Mouse (Mus musculus) embryonic facial prominence, embryonic 14.5 days (tissue): ENCODE results near the gene Ogdh. TPM values are rescaled to one million over a fixed set of nuclear protein-coding genes. Genes with fewer than 3 reads are reported as not detected.
"Not testable (repeated sequence)": the region's sequence is repeated elsewhere in the genome, so short reads cannot be mapped to it uniquely, and the experiment has no call there.

Experiments
- ATAC-seq: fragments of 200-750 bp; cut with Nextera tagmentation; 2 replicates; pipeline ENCODE4 v1.8.0; 2017; ENCODE audit warnings: low read depth, moderate number of reproducible peaks, moderate TSS enrichment
- DNase-seq: peaks from one replicate; pipeline ENCODE4 v3.0.0-alpha.2; 2015; ENCODE audit warnings: low spot score
- H3K27ac ChIP-seq: fragments of 300-500 bp; sonication (generic); replicated peaks from 2 replicates; pipeline ENCODE4 v1.5.1; 2014; ENCODE audit warnings: low read depth, mild to moderate bottlenecking, low read length, moderate library complexity
- H3K27me3 ChIP-seq: fragments of 300-500 bp; sonication (generic); replicated peaks from 2 replicates; pipeline ENCODE4 v1.6.1; 2014; ENCODE audit warnings: low read length; ENCODE audit not compliant: control insufficient read depth, insufficient read depth
- H3K36me3 ChIP-seq: fragments of 300-500 bp; sonication (generic); 2 replicates; pipeline ENCODE4 v1.6.1; 2014; ENCODE audit warnings: low read length, mixed read lengths; ENCODE audit not compliant: control insufficient read depth, insufficient read depth
- H3K4me1 ChIP-seq: fragments of 300-500 bp; sonication (generic); 2 replicates; pipeline ENCODE4 v1.6.1; 2014; ENCODE audit warnings: antibody characterized with exemption, low read length; ENCODE audit not compliant: control insufficient read depth, insufficient read depth
- H3K4me2 ChIP-seq: fragments of 300-500 bp; sonication (generic); 2 replicates; pipeline ENCODE4 v1.6.1; 2014; ENCODE audit warnings: low read depth, mild to moderate bottlenecking, low read length, moderate library complexity, mixed read lengths
- H3K4me3 ChIP-seq: fragments of 300-500 bp; sonication (generic); 2 replicates; pipeline ENCODE4 v1.5.1; 2014; ENCODE audit warnings: low read depth, mild to moderate bottlenecking, low read length
- H3K9ac ChIP-seq: fragments of 300-500 bp; sonication (generic); 2 replicates; pipeline ENCODE4 v1.6.1; 2014; ENCODE audit warnings: low read depth, mild to moderate bottlenecking, low read length, moderate library complexity, mixed read lengths
- H3K9me3 ChIP-seq: fragments of 300-500 bp; sonication (generic); 2 replicates; pipeline ENCODE4 v1.6.1; 2016; ENCODE audit warnings: low read length; ENCODE audit not compliant: control insufficient read depth
- WGBS: fragments of 180-500 bp; shearing (Covaris S2); extraction: QIAGEN DNeasy Blood & Tissue Kit; methylation state at CpG from one replicate; pipeline ENCODE4 v1.1.7; 2014; 5-methylcytosine and 5-hydroxymethylcytosine counted together
- polyA plus RNA-seq: library from polyadenylated mRNA; unstranded; fragments of >200 nt; fragmentation: Nextera tagmentation; extraction: Ambion mirVana; gene quantifications from 2 replicates; pipeline ENCODE4 v1.2.1, GENCODE M21; 2014

Ogdh gene
- polyA plus RNA-seq: 92.5 and 93.8 TPM in 2 replicates

- DNase-seq (peak; percentile 99), ATAC-seq (peak; percentile 98)
- peak within 1 kb of the TSS; percentile 86 for H3K4me3 ChIP-seq
- peak within 1 kb of the TSS; percentile 81 for H3K9ac ChIP-seq
- H3K4me2 ChIP-seq: peak within 1 kb of the TSS; percentile 80
- H3K27ac ChIP-seq: peak within 1 kb of the TSS; percentile 91
- no peaks in the 10 kb centered on the region for H3K36me3 ChIP-seq
- H3K9me3 ChIP-seq: no peaks in the 10 kb centered on the region
- H3K27me3 ChIP-seq: no peaks in the 10 kb centered on the region
- H3K4me1 ChIP-seq: peaks cover 4% of the 10 kb centered on the region; the same call in 1 of the 2 replicates
- WGBS: 0% methylated on average over 34 of the region's 77 CpGs
Measured at GRCm38 (mm10) chr11:6291401-6292115, at the start of gene Ogdh. TSS of gene Ogdh (plus strand) at chr11:6291633.

GRCm38 (mm10) chr11:6244707-6245106, 46.7 kb upstream of the Ogdh start:
- no peak overlapping the region for H3K27ac ChIP-seq
- DNase-seq (no peak), ATAC-seq (no peak)
- no peaks in the 10 kb centered on the region for H3K27me3 ChIP-seq
- WGBS: 50% methylated on average over 17 of the region's 19 CpGs
- H3K4me3 ChIP-seq: no peak overlapping the region
- H3K9me3 ChIP-seq: no peaks in the 10 kb centered on the region
- no peaks in the 10 kb centered on the region for H3K4me1 ChIP-seq
- no peak overlapping the region for H3K4me2 ChIP-seq
- no peak overlapping the region for H3K9ac ChIP-seq
- no peaks in the 10 kb centered on the region for H3K36me3 ChIP-seq

DNA sequence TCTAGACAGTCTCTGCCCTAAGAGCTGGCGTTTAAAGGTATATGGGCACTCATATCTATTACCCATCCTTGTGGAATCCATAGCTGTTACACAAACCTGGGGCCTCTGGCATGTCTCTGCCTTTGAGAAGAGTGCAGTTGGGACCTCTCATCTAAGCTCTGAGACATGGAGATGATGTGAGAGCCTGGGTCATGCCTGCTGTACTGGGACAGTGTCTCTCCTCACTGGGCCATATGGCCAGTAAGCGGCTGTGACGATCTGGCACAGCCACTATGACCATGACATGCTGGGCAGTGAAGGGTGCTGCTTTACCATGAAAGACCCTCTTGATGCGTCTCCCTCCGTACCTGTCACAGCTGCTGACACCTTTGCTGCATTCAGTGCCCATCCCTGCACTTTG, 39.2 kb upstream of the Ogdh start:
- no peak for ATAC-seq
- no peaks in the 10 kb centered on the region for H3K4me1 ChIP-seq
- no peak overlapping the region for H3K4me2 ChIP-seq
- H3K9ac ChIP-seq: no peak overlapping the region
- DNase-seq: no peak
- H3K4me3 ChIP-seq: no peak overlapping the region
- 0 out of 2 replicates have a peak, but pooled peaks cover 1% of the 10 kb centered on the region for H3K36me3 ChIP-seq
- no peaks in the 10 kb centered on the region for H3K9me3 ChIP-seq
- no peaks in the 10 kb centered on the region for H3K27me3 ChIP-seq
- H3K27ac ChIP-seq: no peak overlapping the region
- 86% methylated on average over 5 of the region's 5 CpGs for WGBS

- Histone ChIP-seq H3K4me2 (no peak overlapping the region), H3K9ac (no peak overlapping the region), H3K36me3 (peaks cover 7% of the 10 kb centered on the region; the same call in 1 of the 2 replicates), H3K27me3 (no peaks in the 10 kb centered on the region), H3K4me3 (no peak overlapping the region), H3K9me3 (no peaks in the 10 kb centered on the region), H3K4me1 (no peaks in the 10 kb centered on the region), H3K27ac (no peak overlapping the region)
- 88% methylated on average over 4 of the region's 4 CpGs for WGBS
- DNase-seq: no peak
- ATAC-seq: no peak
Measured at GRCm38 (mm10) chr11:6252824-6253223, 38.6 kb upstream of the Ogdh start.

GRCm38 (mm10) chr11:6254602-6255001, 36.8 kb upstream of the Ogdh start:
- not testable (repeated sequence) for H3K27ac ChIP-seq, DNase-seq, ATAC-seq, H3K4me1 ChIP-seq, H3K4me3 ChIP-seq, H3K4me2 ChIP-seq, H3K9me3 ChIP-seq, H3K9ac ChIP-seq, H3K27me3 ChIP-seq
- peaks cover 25% of the 10 kb centered on the region for H3K36me3 ChIP-seq
- 92% methylated on average over 2 of the region's 2 CpGs for WGBS

DNA sequence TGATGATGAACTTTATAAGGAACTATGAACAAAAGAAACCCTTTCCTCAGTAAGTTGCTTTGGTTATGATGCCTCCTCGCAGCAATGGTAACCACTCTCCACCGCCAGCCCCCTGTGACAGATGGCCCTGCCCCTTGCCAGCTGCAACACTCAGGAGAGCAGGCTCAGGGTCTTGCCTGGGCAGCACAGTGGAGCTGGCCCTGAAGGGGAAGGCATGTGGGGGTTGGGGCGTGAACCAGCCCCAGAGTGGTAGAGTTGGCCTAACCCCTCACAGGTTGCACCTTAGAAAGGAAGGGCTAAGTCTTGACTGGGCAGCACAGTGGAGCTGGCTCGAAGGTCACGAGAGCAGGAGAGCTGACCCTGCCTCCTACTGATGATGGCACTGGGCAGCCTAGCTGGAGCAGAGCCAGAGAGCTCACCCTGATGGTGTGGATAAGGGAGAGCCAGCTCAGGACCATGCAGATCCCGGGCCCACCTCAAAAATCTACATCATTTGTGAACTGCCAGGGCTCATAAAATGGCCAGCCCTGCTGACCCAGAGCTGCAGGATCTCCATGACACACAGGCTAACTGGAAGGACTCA, 34.9 kb upstream of the Ogdh start:
- no peaks in the 10 kb centered on the region for H3K9me3 ChIP-seq
- no peak for DNase-seq

GRCm38 (mm10) chr11:6259413-6259812, 32.0 kb upstream of the Ogdh start:
- Histone ChIP-seq H3K4me2 (no peak overlapping the region), H3K27me3 (no peaks in the 10 kb centered on the region), H3K4me1 (no peaks in the 10 kb centered on the region), H3K27ac (no peak overlapping the region), H3K9ac (no peak overlapping the region), H3K9me3 (no peaks in the 10 kb centered on the region), H3K36me3 (peaks cover 73% of the 10 kb centered on the region), H3K4me3 (no peak overlapping the region)
- no peak for ATAC-seq
- no peak for DNase-seq
- WGBS: 98% methylated on average over 7 of the region's 7 CpGs

More for the DNA sequence above, 34.9 kb upstream of the Ogdh start:
- no peak overlapping the region for H3K4me2 ChIP-seq
- H3K27ac ChIP-seq: no peak overlapping the region
- ATAC-seq: peak; percentile 64; the same call in 1 of the 2 replicates
- no peaks in the 10 kb centered on the region for H3K4me1 ChIP-seq
- 77% methylated on average over 5 of the region's 6 CpGs for WGBS
- H3K9ac ChIP-seq: no peak overlapping the region
- no peak overlapping the region for H3K4me3 ChIP-seq
- H3K36me3 ChIP-seq: peaks cover 45% of the 10 kb centered on the region
- no peaks in the 10 kb centered on the region for H3K27me3 ChIP-seq

DNA sequence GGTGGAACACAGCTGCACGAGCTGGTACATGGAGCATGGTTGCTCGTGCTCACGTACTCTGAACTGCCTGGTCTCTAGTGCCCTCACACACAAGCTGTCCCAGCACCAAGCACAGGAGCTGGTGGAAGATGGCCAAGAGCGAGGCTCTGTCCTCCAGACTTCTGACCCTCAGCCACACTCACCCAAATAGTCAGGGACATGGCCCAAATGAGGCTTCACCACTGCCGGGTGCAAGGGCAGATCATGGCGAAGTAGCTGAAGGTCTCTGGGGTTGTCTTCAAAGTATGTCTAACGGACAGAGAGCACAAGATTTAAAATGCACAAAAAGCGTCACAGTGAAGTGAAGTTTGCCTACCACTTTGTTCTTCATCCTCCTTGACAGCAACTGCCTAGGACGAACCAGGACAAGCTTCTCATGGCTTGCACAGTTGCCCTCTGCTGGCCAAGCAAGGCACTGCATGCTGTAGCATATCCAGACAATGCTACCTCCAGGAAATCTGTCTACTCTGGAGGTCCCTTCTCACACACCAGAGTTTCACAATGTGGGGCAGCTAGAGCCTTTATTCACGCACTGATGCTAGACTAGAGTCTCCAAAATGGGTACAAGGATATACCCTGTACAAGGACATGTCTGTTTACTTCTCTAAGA, 29.9 kb upstream of the Ogdh start:
- H3K4me1 ChIP-seq: peaks cover 2% of the 10 kb centered on the region
- H3K9me3 ChIP-seq: no peaks in the 10 kb centered on the region
- no peak overlapping the region for H3K4me2 ChIP-seq
- no peaks in the 10 kb centered on the region for H3K27me3 ChIP-seq
- H3K36me3 ChIP-seq: peaks cover 94% of the 10 kb centered on the region
- H3K9ac ChIP-seq: no peak overlapping the region
- WGBS: 80% methylated on average over 10 of the region's 10 CpGs
- no peak overlapping the region for H3K4me3 ChIP-seq
- ATAC-seq (no peak; the same call in 1 of the 2 replicates), DNase-seq (peak; percentile 81)
- H3K27ac ChIP-seq: no peak overlapping the region
